Mouse (Mus musculus) gastrocnemius, adult 2 months (tissue): ENCODE measurements around the gene Dek. TPM values are rescaled to one million over a fixed set of nuclear protein-coding genes. Genes with fewer than 3 reads are reported as not detected.

Source experiments
- DNase-seq: peaks from one replicate; pipeline ENCODE4 v3.0.0; 2022
- H3K27ac ChIP-seq: fragments of 200-600 bp; 2 replicates; pipeline ENCODE4 v1.8.1; 2022; ENCODE audit warnings: mild to moderate bottlenecking
- H3K4me3 ChIP-seq: fragments of 200-600 bp; 2 replicates; pipeline ENCODE4 v1.8.1; 2022; ENCODE audit warnings: mild to moderate bottlenecking, moderate library complexity
- CTCF ChIP-seq: fragments of 200-600 bp; IDR thresholded peaks from 2 replicates; pipeline ENCODE4 v1.8.1; 2022; ENCODE audit warnings: antibody characterized with exemption, mild to moderate bottlenecking, moderate library complexity
- intact Hi-C: fragments of 180-260 bp; cut with DNase I; formaldehyde crosslinking; loops from one replicate; pipeline ENCODE4 v1.15.1; 2025
- total RNA-seq, 2 experiments: library from RNA; stranded (reverse); gene quantifications; 2 replicates each; pipeline ENCODE4 v1.2.3; 2021

Dek gene
- total RNA-seq, 2 experiments from 2014 or later = 34.8 to 35.4 TPM

DNA sequence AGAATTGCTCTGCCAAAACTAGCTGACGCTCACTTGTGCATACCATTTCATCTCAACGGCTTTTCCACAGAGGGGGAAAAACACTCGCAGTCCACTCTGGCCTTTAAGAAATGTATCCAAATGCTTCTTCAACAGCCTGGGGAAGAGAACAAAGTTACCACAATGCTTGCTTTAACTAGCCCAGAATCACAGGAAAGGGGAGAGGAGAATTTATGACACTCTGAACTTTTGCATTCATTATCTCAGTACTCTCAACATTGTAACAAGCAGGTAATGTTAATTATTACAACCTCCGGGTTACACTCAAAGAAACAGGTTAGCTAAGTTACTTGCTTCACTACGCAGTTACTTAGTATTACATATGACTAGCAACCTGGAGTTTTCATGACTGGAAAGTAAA lies 65.9 kb downstream of the Dek start:
- intact Hi-C loops = no loop called here
- no peak for TF ChIP-seq CTCF
- DNase-seq = no peak
- Histone ChIP-seq H3K27ac (no peak overlapping the region), H3K4me3 (no peak overlapping the region)

DNA sequence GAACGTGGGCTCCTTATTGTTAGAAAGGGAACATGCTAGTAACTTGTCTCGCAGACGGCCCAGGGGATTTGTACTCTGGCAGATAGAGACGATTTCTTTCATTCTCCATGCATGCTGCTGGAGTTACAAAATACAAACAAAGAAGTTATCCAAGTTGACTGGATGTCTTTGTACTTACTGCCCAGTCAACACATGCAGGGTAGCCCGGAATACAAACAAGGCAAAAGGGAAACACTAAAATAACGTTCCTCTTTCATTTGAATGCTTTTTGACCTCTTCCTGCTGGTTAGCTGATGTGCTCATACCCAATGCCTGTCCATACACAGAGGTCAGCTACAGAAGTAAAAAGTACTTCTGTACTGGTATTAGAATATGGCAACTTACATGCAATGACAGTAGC lies 68.1 kb downstream of the Dek start:
- no peak for TF ChIP-seq CTCF
- no peak for DNase-seq
- H3K27ac ChIP-seq = no peak overlapping the region
- intact Hi-C loops = no loop called here
- no peak overlapping the region for H3K4me3 ChIP-seq

Other genes starting within 250 kb of the Dek start
- gene Kif13a, start 176.3 kb downstream of the Dek start, total RNA-seq = 10 to 100 TPM; 90.6 to 92.3 TPM
- gene Nhlrc1, start 91.4 kb downstream of the Dek start, total RNA-seq = 1 to 10 TPM; 4.5 to 5.4 TPM
- 1 to 10 TPM; 7.0 to 8.3 TPM for gene Kdm1b, start 62.7 kb downstream of the Dek start, total RNA-seq
- gene Tpmt, start 61.5 kb downstream of the Dek start, total RNA-seq = 1 to 10 TPM; 2.7 to 3.3 TPM
- gene Rnf144b, start 16.5 kb upstream of the Dek start, total RNA-seq = 10 to 100 TPM; 24.0 to 25.9 TPM